Mouse (Mus musculus): Measurements from ENCODE around the gene Pdzrn4. TPM values are rescaled to one million over a fixed set of nuclear protein-coding genes. Genes with fewer than 3 reads are reported as not detected.

Gene Pdzrn4
- polyA plus RNA-seq, 1 experiment, result not detected

- H3K9me3 ChIP-seq (replicated peaks; ENCODE audit: control insufficient read depth, insufficient read depth, low read length, poor library complexity, severe bottlenecking), result no peaks in the 10 kb centered on the region
- no peak overlapping the region for H3K4me3 ChIP-seq (ENCODE audit: low read depth, low read length)
- H3K27me3 ChIP-seq (ENCODE audit: control insufficient read depth, insufficient read depth, low read length, poor library complexity, severe bottlenecking), result no peaks in the 10 kb centered on the region
- H3K4me1 ChIP-seq (ENCODE audit: control insufficient read depth, insufficient read depth, low read length), result no peaks in the 10 kb centered on the region
- H3K36me3 ChIP-seq (ENCODE audit: control insufficient read depth, insufficient read depth, low read length, poor library complexity, severe bottlenecking), result no peaks in the 10 kb centered on the region
- no peak overlapping the region for H3K27ac ChIP-seq (ENCODE audit: insufficient read depth, low read length)
- TF ChIP-seq CTCF (IDR thresholded peaks at IDR 0.05; ENCODE audit: low read depth, low read length) (no peak), POLR2A (IDR thresholded peaks at IDR 0.05; ENCODE audit: insufficient read depth, low read length) (no peak), EP300 (IDR thresholded peaks at IDR 0.05; ENCODE audit: insufficient read depth, low read depth, low read length) (no peak)
- H3K9ac ChIP-seq (ENCODE audit: low read depth, poor library complexity, severe bottlenecking), result no peak overlapping the region
Observed at GRCm38 (mm10) chr15:92502797-92503196, 106.1 kb downstream of the Pdzrn4 start.

- no peaks in the 10 kb centered on the region for H3K9me3 ChIP-seq (replicated peaks; ENCODE audit: control insufficient read depth, insufficient read depth, low read length, poor library complexity, severe bottlenecking)
- no peak overlapping the region for H3K4me3 ChIP-seq (ENCODE audit: low read depth, low read length)
- H3K27ac ChIP-seq (ENCODE audit: insufficient read depth, low read length), result no peak overlapping the region
- TF ChIP-seq POLR2A (IDR thresholded peaks at IDR 0.05; ENCODE audit: insufficient read depth, low read length) (no peak), CTCF (IDR thresholded peaks at IDR 0.05; ENCODE audit: low read depth, low read length) (no peak), EP300 (IDR thresholded peaks at IDR 0.05; ENCODE audit: insufficient read depth, low read depth, low read length) (no peak)
- H3K4me1 ChIP-seq (ENCODE audit: control insufficient read depth, insufficient read depth, low read length), result no peaks in the 10 kb centered on the region
- H3K27me3 ChIP-seq (ENCODE audit: control insufficient read depth, insufficient read depth, low read length, poor library complexity, severe bottlenecking), result no peaks in the 10 kb centered on the region
- no peaks in the 10 kb centered on the region for H3K36me3 ChIP-seq (ENCODE audit: control insufficient read depth, insufficient read depth, low read length, poor library complexity, severe bottlenecking)
- H3K9ac ChIP-seq (ENCODE audit: low read depth, poor library complexity, severe bottlenecking), result no peak overlapping the region
Observed at GRCm38 (mm10) chr15:92509372-92509771, 112.7 kb downstream of the Pdzrn4 start.

- Histone ChIP-seq H3K4me3 (ENCODE audit: low read depth, low read length) (no peak overlapping the region), H3K27me3 (ENCODE audit: control insufficient read depth, insufficient read depth, low read length, poor library complexity, severe bottlenecking) (no peaks in the 10 kb centered on the region), H3K9ac (ENCODE audit: low read depth, poor library complexity, severe bottlenecking) (no peak overlapping the region), H3K4me1 (ENCODE audit: control insufficient read depth, insufficient read depth, low read length) (no peaks in the 10 kb centered on the region), H3K27ac (ENCODE audit: insufficient read depth, low read length) (no peak overlapping the region), H3K36me3 (ENCODE audit: control insufficient read depth, insufficient read depth, low read length, poor library complexity, severe bottlenecking) (no peaks in the 10 kb centered on the region), H3K9me3 (replicated peaks; ENCODE audit: control insufficient read depth, insufficient read depth, low read length, poor library complexity, severe bottlenecking) (no peaks in the 10 kb centered on the region)
- no peak for TF ChIP-seq CTCF (IDR thresholded peaks at IDR 0.05; ENCODE audit: low read depth, low read length)
- no peak for TF ChIP-seq EP300 (IDR thresholded peaks at IDR 0.05; ENCODE audit: insufficient read depth, low read depth, low read length)
- TF ChIP-seq POLR2A (IDR thresholded peaks at IDR 0.05; ENCODE audit: insufficient read depth, low read length), result no peak
Observed at GRCm38 (mm10) chr15:92515651-92516050, 119.0 kb downstream of the Pdzrn4 start.

- Histone ChIP-seq H3K4me3 (ENCODE audit: low read depth, low read length) (no peak overlapping the region), H3K27me3 (ENCODE audit: control insufficient read depth, insufficient read depth, low read length, poor library complexity, severe bottlenecking) (no peaks in the 10 kb centered on the region), H3K9ac (ENCODE audit: low read depth, poor library complexity, severe bottlenecking) (no peak overlapping the region), H3K36me3 (ENCODE audit: control insufficient read depth, insufficient read depth, low read length, poor library complexity, severe bottlenecking) (no peaks in the 10 kb centered on the region), H3K27ac (ENCODE audit: insufficient read depth, low read length) (no peak overlapping the region), H3K9me3 (replicated peaks; ENCODE audit: control insufficient read depth, insufficient read depth, low read length, poor library complexity, severe bottlenecking) (no peaks in the 10 kb centered on the region), H3K4me1 (ENCODE audit: control insufficient read depth, insufficient read depth, low read length) (peaks cover 1% of the 10 kb centered on the region)
- TF ChIP-seq POLR2A (IDR thresholded peaks at IDR 0.05; ENCODE audit: insufficient read depth, low read length) (no peak), CTCF (IDR thresholded peaks at IDR 0.05; ENCODE audit: low read depth, low read length) (no peak), EP300 (IDR thresholded peaks at IDR 0.05; ENCODE audit: insufficient read depth, low read depth, low read length) (no peak)
Observed at GRCm38 (mm10) chr15:92520677-92521225, 124.1 kb downstream of the Pdzrn4 start.

- Histone ChIP-seq H3K27me3 (ENCODE audit: control insufficient read depth, insufficient read depth, low read length, poor library complexity, severe bottlenecking) (no peaks in the 10 kb centered on the region), H3K4me1 (ENCODE audit: control insufficient read depth, insufficient read depth, low read length) (peaks cover 1% of the 10 kb centered on the region), H3K9me3 (replicated peaks; ENCODE audit: control insufficient read depth, insufficient read depth, low read length, poor library complexity, severe bottlenecking) (no peaks in the 10 kb centered on the region), H3K4me3 (ENCODE audit: low read depth, low read length) (no peak overlapping the region), H3K9ac (ENCODE audit: low read depth, poor library complexity, severe bottlenecking) (no peak overlapping the region), H3K27ac (ENCODE audit: insufficient read depth, low read length) (no peak overlapping the region), H3K36me3 (ENCODE audit: control insufficient read depth, insufficient read depth, low read length, poor library complexity, severe bottlenecking) (no peaks in the 10 kb centered on the region)
- 0 out of 2 replicates have a peak, but pooled peaks have one; percentile 36 for TF ChIP-seq EP300 (IDR thresholded peaks at IDR 0.05; ENCODE audit: insufficient read depth, low read depth, low read length)
- TF ChIP-seq POLR2A (IDR thresholded peaks at IDR 0.05; ENCODE audit: insufficient read depth, low read length), result no peak
Observed at GRCm38 (mm10) chr15:92521686-92522085, 125.0 kb downstream of the Pdzrn4 start.

GRCm38 (mm10) chr15:92524917-92525316 lies 128.2 kb downstream of the Pdzrn4 start:
- H3K4me3 ChIP-seq (ENCODE audit: low read depth, low read length), result no peak overlapping the region
- no peak overlapping the region for H3K9ac ChIP-seq (ENCODE audit: low read depth, poor library complexity, severe bottlenecking)
- no peak overlapping the region for H3K27ac ChIP-seq (ENCODE audit: insufficient read depth, low read length)
- no peaks in the 10 kb centered on the region for H3K27me3 ChIP-seq (ENCODE audit: control insufficient read depth, insufficient read depth, low read length, poor library complexity, severe bottlenecking)
- no peak for TF ChIP-seq EP300 (IDR thresholded peaks at IDR 0.05; ENCODE audit: insufficient read depth, low read depth, low read length)
- TF ChIP-seq CTCF (IDR thresholded peaks at IDR 0.05; ENCODE audit: low read depth, low read length), result no peak
- TF ChIP-seq POLR2A (IDR thresholded peaks at IDR 0.05; ENCODE audit: insufficient read depth, low read length), result no peak
- H3K4me1 ChIP-seq (ENCODE audit: control insufficient read depth, insufficient read depth, low read length), result peaks cover 1% of the 10 kb centered on the region
- no peaks in the 10 kb centered on the region for H3K36me3 ChIP-seq (ENCODE audit: control insufficient read depth, insufficient read depth, low read length, poor library complexity, severe bottlenecking)
- H3K9me3 ChIP-seq (replicated peaks; ENCODE audit: control insufficient read depth, insufficient read depth, low read length, poor library complexity, severe bottlenecking), result no peaks in the 10 kb centered on the region
